Mouse (Mus musculus) small intestine, adult 2 months (tissue): Measurements from ENCODE around the gene Golga5. TPM values are rescaled to one million over a fixed set of nuclear protein-coding genes. Genes with fewer than 3 reads are reported as not detected.
A peak's percentile ranks its signal among the peaks of the same experiment; 100 is the strongest.

Source experiments
- H3K27ac ChIP-seq: fragments of 200-500 bp; 2 replicates; pipeline ENCODE4 v1.5.1; 2012; ENCODE audit warnings: low read depth, low read length, control low read depth, inconsistent platforms; ENCODE audit not compliant: insufficient read depth
- H3K27me3 ChIP-seq: fragments of 200-500 bp; 2 replicates; pipeline ENCODE4 v1.6.1; 2012; ENCODE audit warnings: mild to moderate bottlenecking, moderate library complexity, low read length, inconsistent platforms; ENCODE audit not compliant: control insufficient read depth, insufficient read depth
- H3K36me3 ChIP-seq: fragments of 200-500 bp; 2 replicates; pipeline ENCODE4 v1.6.1; 2012; ENCODE audit warnings: mild to moderate bottlenecking, low read length, control low read depth, inconsistent platforms; ENCODE audit not compliant: control insufficient read depth, insufficient read depth
- H3K4me1 ChIP-seq: fragments of 200-500 bp; 2 replicates; pipeline ENCODE4 v1.6.1; 2012; ENCODE audit warnings: low read length, inconsistent platforms, mixed read lengths; ENCODE audit not compliant: control insufficient read depth, insufficient read depth, insufficient read length
- H3K4me3 ChIP-seq: fragments of 200-500 bp; 2 replicates; pipeline ENCODE4 v1.5.1; 2012; ENCODE audit warnings: low read depth, mild to moderate bottlenecking, control low read depth, inconsistent platforms, low read length, moderate library complexity
- CTCF ChIP-seq: fragments of 200-500 bp; IDR thresholded peaks from 2 replicates; pipeline ENCODE4 v1.5.1; 2012; ENCODE audit warnings: low read depth, mild to moderate bottlenecking, control low read depth, inconsistent platforms, low read length, moderate library complexity, mixed read lengths; ENCODE audit not compliant: insufficient replicate concordance, insufficient read length; ENCODE audit errors: extremely low read depth
- POLR2A ChIP-seq: fragments of 200-500 bp; IDR thresholded peaks from 2 replicates; pipeline ENCODE4 v1.6.1; 2012; ENCODE audit warnings: low read depth, mild to moderate bottlenecking, control low read depth, inconsistent platforms, low read length, moderate library complexity
- WGBS: fragments of 180-500 bp; shearing (Covaris S2); methylation state at CpG from one replicate; pipeline ENCODE4 v1.1.7; 2018; 5-methylcytosine and 5-hydroxymethylcytosine counted together
- polyA plus RNA-seq: library from polyadenylated mRNA; depleted of rRNA; stranded (reverse); fragments of >200 nt; gene quantifications from 2 replicates; pipeline ENCODE4 v1.2.3, GENCODE M21; 2012

The Golga5 gene
- polyA plus RNA-seq, 1 experiment: 7.8 TPM

GRCm38 (mm10) chr12:102498726-102499125 lies 29.8 kb downstream of the Golga5 start:
- 65% methylated on average over 8 of the region's 8 CpGs for WGBS
- TF ChIP-seq POLR2A: no peak
- TF ChIP-seq CTCF: no peak
- Histone ChIP-seq H3K4me1 (0 out of 2 replicates have a peak, but pooled peaks cover 3% of the 10 kb centered on the region), H3K4me3 (no peak overlapping the region), H3K36me3 (peaks cover 38% of the 10 kb centered on the region), H3K27me3 (no peaks in the 10 kb centered on the region), H3K27ac (no peak overlapping the region)

- WGBS: 88% methylated on average over 5 of the region's 5 CpGs
- Histone ChIP-seq H3K27me3 (no peaks in the 10 kb centered on the region), H3K36me3 (peaks cover 33% of the 10 kb centered on the region), H3K27ac (no peak overlapping the region), H3K4me1 (0 out of 2 replicates have a peak, but pooled peaks cover 3% of the 10 kb centered on the region), H3K4me3 (no peak overlapping the region)
- TF ChIP-seq CTCF: no peak
- TF ChIP-seq POLR2A: no peak
These were observed 30.3 kb downstream of the Golga5 start for GRCm38 (mm10) chr12:102499210-102499609.

GRCm38 (mm10) chr12:102499723-102500122 lies 30.8 kb downstream of the Golga5 start:
- H3K27me3 ChIP-seq: no peaks in the 10 kb centered on the region
- TF ChIP-seq POLR2A (no peak), CTCF (peak; percentile 19; the same call in 1 of the 2 replicates)
- 67% methylated on average over 4 of the region's 4 CpGs for WGBS
- peaks cover 31% of the 10 kb centered on the region for H3K36me3 ChIP-seq
- no peak overlapping the region for H3K4me3 ChIP-seq
- H3K27ac ChIP-seq: no peak overlapping the region
- H3K4me1 ChIP-seq: 0 out of 2 replicates have a peak, but pooled peaks cover 3% of the 10 kb centered on the region

- TF ChIP-seq POLR2A (no peak), CTCF (no peak)
- H3K4me3 ChIP-seq: no peak overlapping the region
- H3K4me1 ChIP-seq: 0 out of 2 replicates have a peak, but pooled peaks cover 3% of the 10 kb centered on the region
- H3K27me3 ChIP-seq: no peaks in the 10 kb centered on the region
- no peak overlapping the region for H3K27ac ChIP-seq
- peaks cover 27% of the 10 kb centered on the region for H3K36me3 ChIP-seq
- WGBS: 93% methylated on average over 2 of the region's 2 CpGs
These were observed 32.1 kb downstream of the Golga5 start for GRCm38 (mm10) chr12:102501038-102501437.

GRCm38 (mm10) chr12:102501848-102502595 lies 33.1 kb downstream of the Golga5 start:
- 88% methylated on average over 8 of the region's 8 CpGs for WGBS
- TF ChIP-seq POLR2A (no peak), CTCF (no peak)
- no peaks in the 10 kb centered on the region for H3K27me3 ChIP-seq

GRCm38 (mm10) chr12:102505131-102505713 lies 36.3 kb downstream of the Golga5 start:
- H3K27me3 ChIP-seq: no peaks in the 10 kb centered on the region
- H3K4me1 ChIP-seq: no peaks in the 10 kb centered on the region
- H3K36me3 ChIP-seq: no peaks in the 10 kb centered on the region
- H3K27ac ChIP-seq: no peak overlapping the region
- WGBS: 72% methylated on average over 9 of the region's 9 CpGs
- H3K4me3 ChIP-seq: no peak overlapping the region
- no peak for TF ChIP-seq CTCF
- TF ChIP-seq POLR2A: no peak

More at GRCm38 (mm10) chr12:102501848-102502595, 33.1 kb downstream of the Golga5 start:
- Histone ChIP-seq H3K27ac (no peak overlapping the region), H3K36me3 (peaks cover 19% of the 10 kb centered on the region), H3K4me3 (no peak overlapping the region), H3K4me1 (0 out of 2 replicates have a peak, but pooled peaks cover 3% of the 10 kb centered on the region)

- Histone ChIP-seq H3K4me3 (no peak overlapping the region), H3K27me3 (no peaks in the 10 kb centered on the region), H3K27ac (no peak overlapping the region), H3K4me1 (no peaks in the 10 kb centered on the region), H3K36me3 (no peaks in the 10 kb centered on the region)
- TF ChIP-seq CTCF: no peak
- no peak for TF ChIP-seq POLR2A
- WGBS: 88% methylated on average over 7 of the region's 7 CpGs
These were observed 37.0 kb downstream of the Golga5 start for GRCm38 (mm10) chr12:102505949-102506348.
